Mouse (Mus musculus) midbrain, postnatal 0 days (tissue): ENCODE measurements at regions not wholly inside any gene's neighbourhood (a gene's known extent, or its start where the extent isn't known, plus 50 kb on each side); places are given as distances from the start of the nearest gene placed in this dataset.
A peak's percentile ranks its signal among the peaks of the same experiment; 100 is the strongest.

ENCODE experiments used
- ATAC-seq: fragments of 200-750 bp; cut with Nextera tagmentation; 2 replicates; pipeline ENCODE4 v1.8.0; 2017; ENCODE audit warnings: moderate number of reproducible peaks, mild to moderate bottlenecking, moderate TSS enrichment, moderate library complexity; ENCODE audit not compliant: low FRiP score
- DNase-seq: peaks from one replicate; pipeline ENCODE4 v3.0.0-alpha.2; 2015; ENCODE audit warnings: low spot score
- H3K27ac ChIP-seq: fragments of 300-500 bp; sonication (generic); 2 replicates; pipeline ENCODE4 v1.5.1; 2014; ENCODE audit warnings: low read depth, mild to moderate bottlenecking, low read length, mixed read lengths
- H3K27me3 ChIP-seq: fragments of 300-500 bp; sonication (generic); 2 replicates; pipeline ENCODE4 v1.6.1; 2014; ENCODE audit warnings: low read length, control low read depth, mixed read lengths; ENCODE audit not compliant: insufficient read depth
- H3K36me3 ChIP-seq: fragments of 300-500 bp; sonication (generic); 2 replicates; pipeline ENCODE4 v1.6.1; 2014; ENCODE audit warnings: low read length, control low read depth, mixed read lengths; ENCODE audit not compliant: insufficient read depth
- H3K4me1 ChIP-seq: fragments of 300-500 bp; sonication (generic); 2 replicates; pipeline ENCODE4 v1.6.1; 2014; ENCODE audit warnings: mild to moderate bottlenecking, control low read depth, antibody characterized with exemption, low read length, mixed read lengths; ENCODE audit not compliant: insufficient read depth
- H3K4me2 ChIP-seq: fragments of 300-500 bp; sonication (generic); 2 replicates; pipeline ENCODE4 v1.6.1; 2014; ENCODE audit warnings: low read depth, mild to moderate bottlenecking, low read length, mixed read lengths; ENCODE audit not compliant: poor library complexity, severe bottlenecking
- H3K4me3 ChIP-seq: fragments of 300-500 bp; sonication (generic); 2 replicates; pipeline ENCODE4 v1.5.1; 2014; ENCODE audit warnings: low read depth, mild to moderate bottlenecking, low read length, moderate library complexity
- H3K9ac ChIP-seq: fragments of 300-500 bp; sonication (generic); replicated peaks from 2 replicates; pipeline ENCODE4 v1.6.1; 2014; ENCODE audit warnings: mild to moderate bottlenecking, low read length, moderate library complexity, mixed read lengths; ENCODE audit not compliant: poor library complexity, severe bottlenecking
- H3K9me3 ChIP-seq: fragments of 300-500 bp; sonication (generic); 2 replicates; pipeline ENCODE4 v1.6.1; 2016; ENCODE audit warnings: low read length, control low read depth
- CTCF ChIP-seq: IDR thresholded peaks from 2 replicates; pipeline ENCODE4 v1.5.1; 2016; ENCODE audit warnings: antibody characterized with exemption, mild to moderate bottlenecking
- WGBS: fragments of 180-500 bp; shearing (Covaris S2); extraction: QIAGEN DNeasy Blood & Tissue Kit; methylation state at CpG from one replicate; pipeline ENCODE4 v1.1.7; 2014; 5-methylcytosine and 5-hydroxymethylcytosine counted together

GRCm38 (mm10) chr13:52452291-52452690 lies 78.8 kb downstream of the Diras2 start:
- TF ChIP-seq CTCF, result no peak
- Histone ChIP-seq H3K36me3 (no peaks in the 10 kb centered on the region), H3K4me2 (no peak overlapping the region), H3K4me1 (peaks cover 3% of the 10 kb centered on the region; the same call in 1 of the 2 replicates), H3K27me3 (no peaks in the 10 kb centered on the region), H3K9ac (no peak overlapping the region), H3K9me3 (no peaks in the 10 kb centered on the region), H3K4me3 (no peak overlapping the region), H3K27ac (no peak overlapping the region)
- DNase-seq (peak; percentile 42), ATAC-seq (no peak)
- 34% methylated on average over 4 of the region's 4 CpGs for WGBS
